Mouse (Mus musculus): ENCODE results near the gene Creb3.

- TF ChIP-seq CTCF (IDR thresholded peaks at IDR 0.05; ENCODE audit: insufficient read depth, low read length), result no peak
- no peak for TF ChIP-seq POLR2A (IDR thresholded peaks at IDR 0.05; ENCODE audit: borderline replicate concordance, extremely low read depth, low read depth, low read length)
Observed at GRCm38 (mm10) chr4:43552437-43552836, 9.7 kb upstream of the Creb3 start.
